Mouse (Mus musculus) E14TG2a.4 (cell line): ENCODE data around the gene Zdhhc16.

Source experiments
- CTCF ChIP-seq: conservative IDR thresholded peaks from 2 replicates; pipeline ENCODE4 v1.5.1; 2014; ENCODE audit warnings: low read length
- NANOG ChIP-seq: IDR thresholded peaks from 2 replicates; pipeline ENCODE4 v1.6.1; 2014; ENCODE audit warnings: borderline replicate concordance, low read length, mixed read lengths
- POU5F1 ChIP-seq: IDR thresholded peaks from 2 replicates; pipeline ENCODE4 v1.6.1; 2014; ENCODE audit warnings: low read length, borderline replicate concordance

DNA sequence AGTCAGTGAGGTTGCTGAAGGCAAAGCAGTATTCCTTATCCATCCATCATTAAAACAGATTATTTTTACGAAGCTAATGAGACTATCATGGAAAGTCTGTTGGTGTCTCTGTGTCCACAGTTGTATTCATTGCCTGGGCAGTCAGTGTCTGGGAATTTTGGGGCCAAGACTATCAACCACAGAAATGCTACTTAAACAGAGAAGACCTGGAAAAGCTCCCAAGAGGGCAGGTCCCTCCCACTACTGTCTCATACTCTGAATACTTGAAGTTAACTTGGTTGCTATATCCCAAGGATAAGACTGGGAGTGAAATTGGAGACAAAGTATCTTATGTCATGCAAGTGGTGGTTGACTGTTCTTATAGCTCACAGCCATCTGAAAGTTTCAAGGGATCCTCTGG lies 2.6 kb downstream of the Zdhhc16 start:
- TF ChIP-seq CTCF (no peak), NANOG (no peak), POU5F1 (no peak)
